Mouse (Mus musculus) kidney, adult 2 months (tissue): Measurements from ENCODE around the gene Wdr46.

Experiments used
- CTCF ChIP-seq: fragments of 200-500 bp; conservative IDR thresholded peaks from 2 replicates; pipeline ENCODE4 v1.5.1; 2011; ENCODE audit warnings: low read depth, mild to moderate bottlenecking, control low read depth, low read length, moderate library complexity, mixed read lengths; ENCODE audit not compliant: insufficient read depth, insufficient read length
- POLR2A ChIP-seq: fragments of 200-500 bp; IDR thresholded peaks from one replicate; pipeline ENCODE4 v1.6.1; 2011; ENCODE audit warnings: low read depth, low read length, control low read depth

GRCm38 (mm10) chr17:33953961-33954565 is 13.6 kb downstream of the Wdr46 start:
- TF ChIP-seq POLR2A (no peak), CTCF (no peak)
